Mouse (Mus musculus) lung, embryonic 16.5 days (tissue): ENCODE data around the gene Kcnk3. TPM values are rescaled to one million over a fixed set of nuclear protein-coding genes. Genes with fewer than 3 reads are reported as not detected.
A peak's percentile ranks its signal among the peaks of the same experiment; 100 is the strongest.

Source experiments
- ATAC-seq: fragments of 200-750 bp; cut with Nextera tagmentation; 2 replicates; pipeline ENCODE4 v1.8.0; 2017; ENCODE audit warnings: low read depth, mild to moderate bottlenecking, moderate library complexity
- H3K27ac ChIP-seq: fragments of 300-500 bp; sonication (generic); 2 replicates; pipeline ENCODE4 v1.5.1; 2014; ENCODE audit warnings: mild to moderate bottlenecking, control low read depth, low read length
- H3K27me3 ChIP-seq: fragments of 300-500 bp; sonication (generic); 2 replicates; pipeline ENCODE4 v1.6.1; 2014; ENCODE audit warnings: low read depth, low read length, mixed read lengths; ENCODE audit not compliant: control insufficient read depth, insufficient read depth
- H3K36me3 ChIP-seq: fragments of 300-500 bp; sonication (generic); 2 replicates; pipeline ENCODE4 v1.6.1; 2014; ENCODE audit warnings: low read length; ENCODE audit not compliant: control insufficient read depth, insufficient read depth
- H3K4me1 ChIP-seq: fragments of 300-500 bp; sonication (generic); replicated peaks from 2 replicates; pipeline ENCODE4 v1.6.1; 2014; ENCODE audit warnings: low read length, mixed read lengths; ENCODE audit not compliant: control insufficient read depth, insufficient read depth
- H3K4me2 ChIP-seq: fragments of 300-500 bp; sonication (generic); 2 replicates; pipeline ENCODE4 v1.6.1; 2014; ENCODE audit warnings: low read depth, low read length, control low read depth
- H3K4me3 ChIP-seq: fragments of 300-500 bp; sonication (generic); 2 replicates; pipeline ENCODE4 v1.5.1; 2014; ENCODE audit warnings: mild to moderate bottlenecking, low read length, control low read depth
- H3K9ac ChIP-seq: fragments of 300-500 bp; sonication (generic); 2 replicates; pipeline ENCODE4 v1.6.1; 2014; ENCODE audit warnings: low read length, control low read depth
- H3K9me3 ChIP-seq: fragments of 300-500 bp; sonication (generic); 2 replicates; pipeline ENCODE4 v1.6.1; 2016; ENCODE audit warnings: low read length; ENCODE audit not compliant: control insufficient read depth
- WGBS: fragments of 180-500 bp; shearing (Covaris S2); extraction: QIAGEN DNeasy Blood & Tissue Kit; methylation state at CpG from one replicate; pipeline ENCODE4 v1.1.7; 2014; 5-methylcytosine and 5-hydroxymethylcytosine counted together
- polyA plus RNA-seq: library from polyadenylated mRNA; unstranded; fragments of >200 nt; fragmentation: Nextera tagmentation; extraction: Ambion mirVana; gene quantifications from 2 replicates; pipeline ENCODE4 v1.2.1, GENCODE M21; 2015

The Kcnk3 gene
- polyA plus RNA-seq, 1 experiment from 2014 or later = 15.3 TPM

- Histone ChIP-seq H3K27ac (no peak overlapping the region), H3K4me3 (no peak overlapping the region), H3K36me3 (no peaks in the 10 kb centered on the region), H3K4me2 (no peak overlapping the region), H3K9me3 (no peaks in the 10 kb centered on the region), H3K27me3 (no peaks in the 10 kb centered on the region), H3K4me1 (peaks cover 10% of the 10 kb centered on the region), H3K9ac (no peak overlapping the region)
- ATAC-seq = no peak
- WGBS = 88% methylated on average over 3 of the region's 3 CpGs
Measured at GRCm38 (mm10) chr5:30559421-30559820, 28.5 kb upstream of the Kcnk3 start.

GRCm38 (mm10) chr5:30559986-30560493 lies 27.9 kb upstream of the Kcnk3 start:
- no peak overlapping the region for H3K4me3 ChIP-seq
- H3K27ac ChIP-seq = no peak overlapping the region
- H3K9me3 ChIP-seq = no peaks in the 10 kb centered on the region
- no peak for ATAC-seq
- H3K4me1 ChIP-seq = peaks cover 10% of the 10 kb centered on the region
- no peak overlapping the region for H3K4me2 ChIP-seq
- H3K36me3 ChIP-seq = no peaks in the 10 kb centered on the region
- no peak overlapping the region for H3K9ac ChIP-seq
- 25% methylated on average over 3 of the region's 3 CpGs for WGBS
- H3K27me3 ChIP-seq = no peaks in the 10 kb centered on the region

- Histone ChIP-seq H3K36me3 (no peaks in the 10 kb centered on the region), H3K27me3 (no peaks in the 10 kb centered on the region)
- WGBS = 75% methylated on average over 1 of the region's 1 CpGs
Measured at GRCm38 (mm10) chr5:30568479-30568878, 19.5 kb upstream of the Kcnk3 start.

GRCm38 (mm10) chr5:30571820-30572219 lies 16.1 kb upstream of the Kcnk3 start:
- Histone ChIP-seq H3K27ac (no peak overlapping the region), H3K4me3 (no peak overlapping the region), H3K9me3 (no peaks in the 10 kb centered on the region), H3K27me3 (no peaks in the 10 kb centered on the region), H3K4me2 (no peak overlapping the region), H3K36me3 (no peaks in the 10 kb centered on the region), H3K4me1 (no peaks in the 10 kb centered on the region; the same call in 1 of the 2 replicates), H3K9ac (no peak overlapping the region)
- WGBS = 47% methylated on average over 5 of the region's 5 CpGs
- no peak for ATAC-seq

More at GRCm38 (mm10) chr5:30568479-30568878, 19.5 kb upstream of the Kcnk3 start:
- no peak for ATAC-seq
- H3K27ac ChIP-seq = no peak overlapping the region
- no peak overlapping the region for H3K4me3 ChIP-seq
- no peaks in the 10 kb centered on the region for H3K4me1 ChIP-seq
- no peaks in the 10 kb centered on the region for H3K9me3 ChIP-seq
- H3K9ac ChIP-seq = no peak overlapping the region
- H3K4me2 ChIP-seq = no peak overlapping the region

- H3K27me3 ChIP-seq = no peaks in the 10 kb centered on the region
- H3K27ac ChIP-seq = no peak overlapping the region
- H3K4me3 ChIP-seq = no peak overlapping the region
- no peak for ATAC-seq
- H3K4me1 ChIP-seq = peaks cover 2% of the 10 kb centered on the region; the same call in 1 of the 2 replicates
- 82% methylated on average over 8 of the region's 8 CpGs for WGBS
- no peak overlapping the region for H3K9ac ChIP-seq
- H3K9me3 ChIP-seq = no peaks in the 10 kb centered on the region
- no peak overlapping the region for H3K4me2 ChIP-seq
- no peaks in the 10 kb centered on the region for H3K36me3 ChIP-seq
Measured at GRCm38 (mm10) chr5:30574367-30574766, 13.6 kb upstream of the Kcnk3 start.

GRCm38 (mm10) chr5:30576233-30576632 lies 11.7 kb upstream of the Kcnk3 start:
- no peaks in the 10 kb centered on the region for H3K9me3 ChIP-seq
- ATAC-seq = no peak
- H3K4me3 ChIP-seq = no peak overlapping the region
- H3K36me3 ChIP-seq = no peaks in the 10 kb centered on the region
- H3K4me2 ChIP-seq = no peak overlapping the region
- no peak overlapping the region for H3K9ac ChIP-seq
- 75% methylated on average over 7 of the region's 7 CpGs for WGBS
- H3K4me1 ChIP-seq = peaks cover 2% of the 10 kb centered on the region; the same call in 1 of the 2 replicates
- no peaks in the 10 kb centered on the region for H3K27me3 ChIP-seq
- H3K27ac ChIP-seq = no peak overlapping the region

- 49% methylated on average over 9 of the region's 9 CpGs for WGBS
- H3K9me3 ChIP-seq = no peaks in the 10 kb centered on the region
- H3K4me3 ChIP-seq = no peak overlapping the region
- no peaks in the 10 kb centered on the region for H3K36me3 ChIP-seq
- peaks cover 2% of the 10 kb centered on the region; the same call in 1 of the 2 replicates for H3K4me1 ChIP-seq
- H3K9ac ChIP-seq = no peak overlapping the region
- H3K27me3 ChIP-seq = no peaks in the 10 kb centered on the region
- H3K27ac ChIP-seq = peak overlapping the region; percentile 45
- peak; percentile 56 for ATAC-seq
- H3K4me2 ChIP-seq = no peak overlapping the region
Measured at GRCm38 (mm10) chr5:30577251-30577650, 10.7 kb upstream of the Kcnk3 start.

GRCm38 (mm10) chr5:30577654-30578310 lies 10.2 kb upstream of the Kcnk3 start:
- ATAC-seq = peak; percentile 12; the same call in 1 of the 2 replicates
- WGBS = 68% methylated on average over 12 of the region's 12 CpGs
- peaks cover 3% of the 10 kb centered on the region; the same call in 1 of the 2 replicates for H3K4me1 ChIP-seq
- H3K9ac ChIP-seq = no peak overlapping the region
- no peaks in the 10 kb centered on the region for H3K27me3 ChIP-seq
- peak overlapping the region; percentile 45 for H3K27ac ChIP-seq
- H3K36me3 ChIP-seq = no peaks in the 10 kb centered on the region
- H3K4me3 ChIP-seq = no peak overlapping the region
- H3K4me2 ChIP-seq = no peak overlapping the region
- H3K9me3 ChIP-seq = no peaks in the 10 kb centered on the region

- H3K27ac ChIP-seq = no peak overlapping the region
Measured at GRCm38 (mm10) chr5:30578445-30579080, 9.4 kb upstream of the Kcnk3 start.

More at GRCm38 (mm10) chr5:30578445-30579080, 9.4 kb upstream of the Kcnk3 start:
- no peak overlapping the region for H3K4me3 ChIP-seq
- peaks cover 6% of the 10 kb centered on the region; the same call in 1 of the 2 replicates for H3K4me1 ChIP-seq
- no peak overlapping the region for H3K9ac ChIP-seq
- no peak for ATAC-seq
- H3K9me3 ChIP-seq = no peaks in the 10 kb centered on the region
- H3K4me2 ChIP-seq = no peak overlapping the region
- no peaks in the 10 kb centered on the region for H3K27me3 ChIP-seq
- no peaks in the 10 kb centered on the region for H3K36me3 ChIP-seq
- WGBS = 51% methylated on average over 6 of the region's 6 CpGs
